Mouse (Mus musculus): ENCODE measurements around the gene Tns2. TPM values are rescaled to one million over a fixed set of nuclear protein-coding genes. Genes with fewer than 3 reads are reported as not detected.

Tns2 gene
- polyA plus RNA-seq, 1 experiment from 2014 or later, result 48.3 TPM

- Histone ChIP-seq H3K9ac (no peak overlapping the region), H3K36me3 (ENCODE audit: insufficient read depth) (peaks cover 60% of the 10 kb centered on the region), H3K9me3 (ENCODE audit: low read depth, low read length) (no peaks in the 10 kb centered on the region), H3K27ac (ENCODE audit: low read depth) (peak overlapping the region; percentile 24; the same call in 1 of the 2 replicates), H3K4me3 (ENCODE audit: low read depth, low read length) (peak overlapping the region; percentile 24; the same call in 1 of the 2 replicates), H3K4me1 (ENCODE audit: insufficient read depth) (peaks cover 46% of the 10 kb centered on the region), H3K27me3 (ENCODE audit: insufficient read depth, low read length) (no peaks in the 10 kb centered on the region), H3K4me2 (peak overlapping the region; percentile 54)
- ATAC-seq (ENCODE audit: insufficient read depth) (no peak), DNase-seq (peak; percentile 30)
- peak; percentile 46 for TF ChIP-seq CTCF (IDR thresholded peaks at IDR 0.05; ENCODE audit: low read depth)
- WGBS, result 35% methylated on average over 18 of the region's 18 CpGs
Observed at GRCm38 (mm10) chr15:102105764-102106730, 5.8 kb downstream of the Tns2 start.

- peak overlapping the region; percentile 24 for H3K4me3 ChIP-seq (ENCODE audit: low read depth, low read length)
- H3K9me3 ChIP-seq (ENCODE audit: low read depth, low read length), result no peaks in the 10 kb centered on the region
- WGBS, result 25% methylated on average over 38 of the region's 38 CpGs
- DNase-seq (peak; percentile 23), ATAC-seq (ENCODE audit: insufficient read depth) (no peak)
- peaks cover 37% of the 10 kb centered on the region for H3K4me1 ChIP-seq (ENCODE audit: insufficient read depth)
- H3K4me2 ChIP-seq, result peak overlapping the region; percentile 54
- TF ChIP-seq CTCF (IDR thresholded peaks at IDR 0.05; ENCODE audit: low read depth), result no peak
- no peak overlapping the region for H3K27ac ChIP-seq (ENCODE audit: low read depth)
- H3K36me3 ChIP-seq (ENCODE audit: insufficient read depth), result peaks cover 69% of the 10 kb centered on the region
- H3K27me3 ChIP-seq (ENCODE audit: insufficient read depth, low read length), result no peaks in the 10 kb centered on the region
- H3K9ac ChIP-seq, result no peak overlapping the region
Observed at GRCm38 (mm10) chr15:102106754-102107456, 6.7 kb downstream of the Tns2 start.

- no peaks in the 10 kb centered on the region for H3K27me3 ChIP-seq (ENCODE audit: insufficient read depth, low read length)
- H3K9ac ChIP-seq, result no peak overlapping the region
- ATAC-seq (ENCODE audit: insufficient read depth) (no peak), DNase-seq (peak; percentile 88)
- H3K36me3 ChIP-seq (ENCODE audit: insufficient read depth), result peaks cover 79% of the 10 kb centered on the region
- no peak overlapping the region for H3K4me3 ChIP-seq (ENCODE audit: low read depth, low read length)
- peaks cover 27% of the 10 kb centered on the region for H3K4me1 ChIP-seq (ENCODE audit: insufficient read depth)
- peak; percentile 85 for TF ChIP-seq CTCF (IDR thresholded peaks at IDR 0.05; ENCODE audit: low read depth)
- 43% methylated on average over 13 of the region's 13 CpGs for WGBS
- H3K9me3 ChIP-seq (ENCODE audit: low read depth, low read length), result no peaks in the 10 kb centered on the region
- H3K4me2 ChIP-seq, result peak overlapping the region; percentile 54
- no peak overlapping the region for H3K27ac ChIP-seq (ENCODE audit: low read depth)
Observed at GRCm38 (mm10) chr15:102107689-102108573, 7.7 kb downstream of the Tns2 start.

- ATAC-seq (ENCODE audit: insufficient read depth), result peak; percentile 32; the same call in 1 of the 2 replicates
- WGBS, result 43% methylated on average over 18 of the region's 18 CpGs
Observed at GRCm38 (mm10) chr15:102108651-102109525, 8.7 kb downstream of the Tns2 start.

GRCm38 (mm10) chr15:102110271-102110670 lies 10.1 kb downstream of the Tns2 start:
- no peak for ATAC-seq (ENCODE audit: insufficient read depth)
- WGBS, result 89% methylated on average over 7 of the region's 7 CpGs
- no peak overlapping the region for H3K9ac ChIP-seq
- no peaks in the 10 kb centered on the region for H3K27me3 ChIP-seq (ENCODE audit: insufficient read depth, low read length)
- no peak overlapping the region for H3K4me3 ChIP-seq (ENCODE audit: low read depth, low read length)
- H3K27ac ChIP-seq (ENCODE audit: low read depth), result no peak overlapping the region
- peaks cover 99% of the 10 kb centered on the region for H3K36me3 ChIP-seq (ENCODE audit: insufficient read depth)
- no peak for TF ChIP-seq CTCF (IDR thresholded peaks at IDR 0.05; ENCODE audit: low read depth)
- H3K4me2 ChIP-seq, result no peak overlapping the region
- H3K9me3 ChIP-seq (ENCODE audit: low read depth, low read length), result no peaks in the 10 kb centered on the region
- H3K4me1 ChIP-seq (ENCODE audit: insufficient read depth), result peaks cover 12% of the 10 kb centered on the region
- DNase-seq, result no peak

More at GRCm38 (mm10) chr15:102108651-102109525, 8.7 kb downstream of the Tns2 start:
- peak; percentile 94 for DNase-seq
- H3K4me1 ChIP-seq (ENCODE audit: insufficient read depth), result peaks cover 21% of the 10 kb centered on the region
- H3K36me3 ChIP-seq (ENCODE audit: insufficient read depth), result peaks cover 89% of the 10 kb centered on the region
- peak; percentile 84 for TF ChIP-seq CTCF (IDR thresholded peaks at IDR 0.05; ENCODE audit: low read depth)
- H3K9me3 ChIP-seq (ENCODE audit: low read depth, low read length), result no peaks in the 10 kb centered on the region
- peak overlapping the region; percentile 46; the same call in 1 of the 2 replicates for H3K27ac ChIP-seq (ENCODE audit: low read depth)
- no peak overlapping the region for H3K4me2 ChIP-seq
- H3K9ac ChIP-seq, result no peak overlapping the region
- H3K27me3 ChIP-seq (ENCODE audit: insufficient read depth, low read length), result no peaks in the 10 kb centered on the region
- H3K4me3 ChIP-seq (ENCODE audit: low read depth, low read length), result no peak overlapping the region

Data from lung, embryonic 14.5 days (tissue).